Mouse (Mus musculus): ENCODE data around the gene Abraxas2.

DNA sequence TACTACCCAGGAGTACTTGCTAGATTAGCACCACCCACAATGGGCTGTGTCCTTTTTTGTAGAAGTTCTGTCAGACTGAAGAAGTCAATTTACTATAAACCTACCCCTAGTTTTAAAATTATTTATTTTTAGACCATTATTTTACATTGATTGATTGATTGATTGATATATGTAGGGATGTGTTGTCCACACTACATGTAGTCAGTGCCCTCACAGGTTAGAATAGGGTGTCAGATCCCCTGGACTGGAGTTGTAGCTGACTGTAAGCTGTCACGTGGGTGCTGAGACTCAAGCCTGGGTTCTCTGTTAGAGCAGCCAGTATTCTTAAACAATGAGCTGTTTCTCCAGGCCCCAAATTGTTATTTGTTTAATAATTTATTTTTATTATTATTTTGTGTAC lies 34.3 kb downstream of the Abraxas2 start:
- TF ChIP-seq POLR2A (IDR thresholded peaks at IDR 0.05; ENCODE audit: extremely low read depth, insufficient read depth, low read length) (no peak), CTCF (IDR thresholded peaks at IDR 0.05; ENCODE audit: extremely low read depth, insufficient read depth, low read length) (no peak)
